Mouse (Mus musculus): ENCODE data around the gene Myrf.
A peak's percentile ranks its signal among the peaks of the same experiment; 100 is the strongest.

The Myrf gene

DNA sequence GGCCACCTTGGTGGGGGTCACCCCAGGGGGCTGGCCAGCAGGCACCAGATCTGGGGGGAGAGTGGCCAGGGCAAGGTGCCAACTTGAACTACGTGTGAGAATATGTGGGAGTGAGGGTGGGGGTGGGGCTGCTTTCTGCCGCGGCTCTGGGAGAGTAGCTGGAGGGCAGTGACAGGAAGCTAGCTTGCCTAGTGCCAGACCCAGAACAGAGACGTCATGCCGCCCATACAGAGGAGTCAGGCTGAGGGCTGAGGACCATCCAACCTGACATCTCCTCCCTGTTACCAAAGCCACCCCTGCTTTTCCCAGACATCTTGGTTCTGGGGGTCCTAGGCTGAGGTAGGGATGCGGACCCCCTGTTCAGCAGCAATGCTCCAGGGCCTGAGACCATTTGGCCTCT is 6.6 kb upstream of the Myrf start:
- no peak for DNase-seq

DNA sequence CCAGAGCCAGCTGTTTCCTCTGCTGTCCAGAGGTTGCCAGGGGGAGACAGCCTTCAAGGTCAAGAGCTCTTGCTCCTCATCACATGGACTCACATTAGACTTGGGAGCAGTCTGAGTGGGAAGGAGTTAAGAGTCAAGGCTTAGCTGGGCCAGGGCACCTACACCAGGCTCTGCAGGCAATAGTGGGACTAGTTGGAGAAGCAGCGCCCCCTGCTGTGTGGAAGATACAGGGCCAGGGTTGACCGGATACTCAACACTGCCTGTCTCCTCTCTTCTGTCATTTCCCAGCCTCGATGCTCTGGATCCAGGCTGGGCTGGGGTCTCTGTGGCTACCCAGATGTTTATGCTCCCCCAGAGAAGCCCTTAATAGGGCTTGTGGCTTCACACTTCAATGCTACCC is 3.6 kb upstream of the Myrf start:
- DNase-seq: peak; percentile 52 to 84

GRCm38 (mm10) chr19:10242916-10243315 is 2.4 kb upstream of the Myrf start:
- no peak for DNase-seq

- DNase-seq: no peak
Measured at GRCm38 (mm10) chr19:10239975-10240653, 434 bp downstream of the Myrf start.

GRCm38 (mm10) chr19:10239419-10239818 is 1.1 kb downstream of the Myrf start:
- DNase-seq: no peak

DNA sequence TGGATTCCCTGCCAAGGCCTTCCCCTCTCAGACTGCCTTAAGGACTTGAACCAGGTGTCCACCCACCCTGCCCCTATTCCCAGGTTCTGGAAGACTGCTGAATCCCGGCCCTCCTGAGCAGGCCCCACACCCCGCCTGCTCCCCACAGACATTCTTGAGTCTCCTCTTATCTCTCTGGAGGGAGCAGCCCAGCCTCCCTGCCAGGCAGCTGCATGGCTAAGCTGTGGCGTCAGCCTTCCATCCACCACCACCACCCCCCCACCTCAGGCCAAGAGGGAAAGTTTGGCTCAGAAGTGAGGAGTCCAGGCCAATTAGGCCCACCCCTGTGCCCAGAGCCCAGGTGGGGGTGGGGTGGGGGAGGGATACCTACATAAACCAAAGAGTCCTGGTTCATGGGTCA is 2.1 kb downstream of the Myrf start:
- no peak for DNase-seq

- DNase-seq: peak; percentile 67 to 82
Measured at GRCm38 (mm10) chr19:10235784-10236565, 4.6 kb downstream of the Myrf start.

GRCm38 (mm10) chr19:10232327-10233017 is 8.1 kb downstream of the Myrf start:
- no peak for DNase-seq

GRCm38 (mm10) chr19:10231871-10232270 is 8.7 kb downstream of the Myrf start:
- no peak for DNase-seq

- DNase-seq: peak; percentile 59 to 64
Measured at GRCm38 (mm10) chr19:10231016-10231415, 9.5 kb downstream of the Myrf start.

- peak; percentile 65 to 73 for DNase-seq
Measured at GRCm38 (mm10) chr19:10225767-10226166, 14.8 kb downstream of the Myrf start.

DNA sequence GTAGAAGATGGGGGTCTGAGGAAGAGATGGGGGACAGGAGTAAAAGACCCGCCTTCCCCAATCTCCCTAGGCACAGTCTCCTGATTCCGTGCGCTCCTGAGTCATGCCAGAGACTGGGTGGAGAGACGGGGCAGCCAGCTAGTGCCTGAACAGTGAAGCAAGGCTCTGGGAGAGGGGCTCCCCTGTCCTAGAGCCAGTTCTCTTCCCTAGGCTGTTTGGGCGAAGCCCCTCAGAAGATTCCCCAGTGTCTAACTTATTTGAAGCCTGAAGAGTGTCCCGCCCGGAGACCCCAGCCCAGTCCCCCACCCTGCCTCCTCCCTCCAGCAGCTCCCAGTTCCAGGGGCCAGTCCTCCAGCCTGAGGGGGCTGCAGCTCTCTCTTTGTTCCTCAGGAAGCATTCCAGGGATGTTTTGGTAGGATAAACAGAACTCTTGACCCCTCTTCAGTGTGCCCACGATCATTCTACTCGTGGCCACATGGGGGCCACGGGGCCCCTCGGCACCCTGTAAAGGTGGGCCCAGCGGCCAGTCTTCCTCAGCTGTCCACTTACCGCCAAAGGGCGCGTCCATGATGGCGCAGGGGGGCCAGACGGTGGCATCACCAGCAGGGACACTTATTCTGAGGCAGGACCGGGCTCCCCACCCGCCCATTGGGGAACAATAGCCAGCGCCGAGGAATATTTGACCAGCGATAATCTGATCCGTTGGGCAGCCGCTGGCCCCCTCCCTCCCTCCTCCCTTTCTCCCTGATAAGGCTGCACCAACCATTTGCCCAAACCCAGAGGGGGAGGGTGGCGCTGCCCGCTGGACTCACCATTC is 15.7 kb downstream of the Myrf start:
- no peak for DNase-seq

DNA sequence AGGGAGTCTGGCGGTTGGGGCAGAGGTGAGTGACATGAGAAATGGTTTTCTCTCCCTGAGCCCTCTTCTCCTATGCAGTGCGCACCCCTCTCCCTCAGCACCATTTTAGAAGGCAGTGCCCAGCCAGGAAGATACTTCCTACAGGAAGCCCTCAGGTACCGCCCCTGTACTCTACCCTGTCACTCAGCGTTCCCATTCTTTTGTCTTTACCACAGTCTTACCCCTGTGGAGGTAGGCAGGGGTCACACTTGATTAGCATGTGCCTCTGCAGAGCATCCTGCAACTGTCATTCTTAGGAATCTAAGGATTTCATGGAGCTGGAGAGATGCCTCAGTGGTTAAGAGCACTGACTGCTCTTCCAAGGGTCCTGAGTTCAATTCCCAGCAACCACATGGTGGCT is 17.0 kb downstream of the Myrf start:
- no peak for DNase-seq

DNA sequence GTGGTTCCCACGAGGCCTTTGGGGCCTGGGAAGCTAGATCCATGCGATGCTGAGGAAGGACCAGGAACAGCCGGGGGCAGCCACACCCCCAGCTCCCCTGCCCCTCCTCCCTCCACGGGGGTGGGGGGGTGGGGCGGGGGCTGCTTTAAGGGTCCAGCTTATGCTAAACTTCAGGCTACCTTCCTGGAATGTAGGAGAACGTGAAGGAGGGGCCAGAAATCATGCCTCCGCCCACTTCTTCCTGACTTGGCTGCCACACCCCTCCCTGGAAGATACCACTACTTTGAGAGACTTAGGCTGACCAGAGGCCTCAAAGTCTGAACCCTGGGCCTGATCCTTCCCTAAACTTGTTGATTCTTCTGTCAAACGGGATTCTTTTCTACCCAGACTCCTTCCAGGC is 17.9 kb downstream of the Myrf start:
- no peak for DNase-seq

- DNase-seq: no peak
Measured at GRCm38 (mm10) chr19:10221585-10221984, 19.0 kb downstream of the Myrf start.

- no peak for DNase-seq
Measured at GRCm38 (mm10) chr19:10219593-10219992, 21.0 kb downstream of the Myrf start.

DNA sequence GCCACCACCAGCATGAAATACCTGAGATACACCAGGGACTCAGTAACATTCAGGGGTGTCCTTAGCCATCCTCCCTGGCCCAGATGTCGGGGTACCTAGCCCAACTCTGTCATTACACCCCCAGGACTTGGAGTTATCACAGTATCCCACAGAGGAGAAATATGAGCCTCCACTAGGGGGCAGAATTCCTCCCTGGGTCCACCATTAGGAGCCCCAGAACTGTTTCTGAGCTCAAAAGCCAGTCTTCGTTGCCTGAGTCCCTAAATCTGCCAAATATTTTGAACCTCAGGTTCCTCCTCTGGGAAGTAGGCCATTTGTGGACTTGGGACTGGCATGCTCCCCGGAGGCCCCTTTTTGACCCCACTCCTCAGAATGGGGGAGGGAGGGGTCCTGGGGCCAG is 21.4 kb downstream of the Myrf start:
- DNase-seq: peak; percentile 52 to 75

DNA sequence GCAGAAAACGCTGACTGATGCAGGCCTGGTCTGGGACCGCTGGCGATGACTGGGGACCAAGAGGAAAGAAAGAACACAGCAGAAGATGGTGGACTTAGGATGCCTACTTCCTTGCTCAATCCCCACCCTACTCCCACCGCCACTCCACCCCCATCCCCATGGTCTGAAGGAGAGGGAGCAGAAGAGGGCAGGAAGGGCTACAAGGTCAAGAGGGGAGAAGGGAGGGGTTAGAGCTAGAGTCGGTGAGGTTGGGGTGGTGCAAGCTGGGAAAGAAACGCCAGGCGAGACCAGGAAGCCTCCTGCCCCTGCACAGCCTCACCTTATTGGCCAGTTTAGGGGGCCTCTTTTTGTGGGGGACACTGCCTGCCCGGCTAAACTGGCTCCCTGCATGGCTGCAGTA is 24.4 kb downstream of the Myrf start:
- no peak for DNase-seq

GRCm38 (mm10) chr19:10213796-10214471 is 26.6 kb downstream of the Myrf start:
- no peak for DNase-seq

DNA sequence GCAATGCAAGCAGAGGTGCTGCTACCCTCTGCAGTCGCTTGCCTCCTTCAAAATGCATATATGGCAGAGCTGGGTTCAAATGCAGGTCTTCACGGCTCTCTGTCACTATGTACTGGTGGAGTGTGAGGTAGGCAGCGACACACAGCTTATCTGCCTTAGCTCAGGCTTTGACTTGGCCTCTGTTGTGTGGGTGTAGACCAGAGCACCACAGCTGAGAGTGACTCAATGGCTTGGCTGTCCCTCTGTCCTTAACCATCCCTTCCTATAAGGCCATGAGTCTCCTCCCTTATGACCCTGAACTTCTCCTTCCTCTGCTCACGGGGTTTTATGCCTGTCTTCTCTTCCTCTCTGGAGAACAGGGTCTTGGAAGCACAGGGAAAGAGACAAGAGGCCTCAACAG is 29.7 kb downstream of the Myrf start:
- no peak for DNase-seq

DNA sequence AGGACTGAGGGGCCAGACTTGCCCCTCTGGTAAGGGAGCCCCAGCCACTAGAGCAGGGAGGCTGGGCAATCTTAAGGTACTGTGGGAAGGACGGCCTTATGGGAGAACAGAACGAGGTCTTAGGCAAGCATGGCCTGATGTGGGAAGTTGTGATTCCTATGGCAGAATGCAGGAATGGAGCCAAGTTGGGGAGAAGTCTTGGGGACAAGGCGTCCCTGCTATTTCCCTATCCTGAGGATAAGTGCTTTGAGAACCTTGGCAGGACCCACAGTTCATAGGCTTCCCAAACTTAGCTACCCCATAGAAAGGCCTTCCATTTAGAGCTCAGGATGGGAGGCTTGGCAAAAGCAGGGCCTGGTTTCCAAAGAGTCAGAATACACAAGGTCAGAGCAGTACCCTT is 31.7 kb downstream of the Myrf start:
- no peak for DNase-seq

DNA sequence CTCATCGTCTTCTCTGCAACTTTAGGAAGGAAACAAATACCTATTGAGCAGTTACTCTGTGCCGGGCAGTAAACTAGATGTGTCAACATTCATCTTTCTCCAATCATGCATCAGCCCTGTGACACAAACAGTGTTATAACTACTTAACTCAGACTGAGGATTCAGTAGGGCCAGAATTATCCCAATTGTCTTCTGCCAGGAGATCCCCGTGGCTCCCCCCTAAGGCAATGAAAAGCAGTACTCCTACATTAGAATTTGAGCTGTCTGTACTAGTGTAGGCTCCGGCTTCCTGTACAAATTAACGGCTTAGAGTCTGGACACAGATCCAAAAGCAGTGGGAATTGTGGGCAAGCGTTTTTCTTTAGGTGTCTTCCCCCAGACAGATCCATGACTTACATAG is 35.5 kb downstream of the Myrf start:
- DNase-seq: no peak

All from kidney, postnatal 36 days (tissue).